Mouse (Mus musculus) liver, adult 10 weeks (tissue): Measurements from ENCODE around the gene Gm10718. TPM values are rescaled to one million over a fixed set of nuclear protein-coding genes. Genes with fewer than 3 reads are reported as not detected.

Source experiments
- polyA plus RNA-seq: library from polyadenylated mRNA; stranded (reverse); fragments of 350-450 nt; fragmentation: Illumina TruSeq; extraction: RNeasy Lipid Tissue Mini Kit (QIAGEN cat#74804); gene quantifications from one replicate; pipeline ENCODE4 v1.2.3, GENCODE M21; 2014; ENCODE audit warnings: low read depth, low replicate concordance

Gene Gm10718
- polyA plus RNA-seq, result not detected

DNA sequence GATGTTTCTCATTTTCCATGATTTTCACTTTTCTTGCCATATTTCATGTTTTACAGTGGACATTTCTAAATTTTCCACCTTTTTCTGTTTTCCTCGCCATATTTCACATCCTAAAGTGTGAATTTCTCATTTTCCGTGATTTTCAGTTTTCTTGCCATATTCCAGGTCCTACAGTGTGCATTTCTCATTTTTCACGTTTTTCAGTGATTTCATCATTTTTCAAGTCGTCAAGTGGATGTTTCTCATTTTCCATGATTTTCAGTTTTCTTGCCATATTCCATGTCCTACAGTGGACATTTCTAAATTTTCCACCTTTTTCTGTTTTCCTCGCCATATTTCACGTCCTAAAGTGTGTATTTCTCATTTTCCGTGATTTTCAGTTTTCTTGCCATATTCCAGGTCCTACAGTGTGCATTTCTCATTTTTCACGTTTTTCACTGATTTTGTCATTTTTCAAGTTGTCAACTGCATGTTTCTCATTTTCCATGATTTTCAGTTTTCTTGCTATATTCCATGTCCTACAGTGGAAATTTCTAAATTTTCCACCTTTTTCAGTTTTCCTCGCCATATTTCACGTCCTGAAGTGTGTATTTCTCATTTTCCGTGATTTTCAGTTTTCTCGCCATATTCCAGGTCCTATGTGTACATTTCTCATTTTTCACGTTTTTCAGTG lies at the start of gene Gm10718:
TSS of gene Gm10718 (plus strand) at position 236 of the 673 bp plus-strand sequence.

DNA sequence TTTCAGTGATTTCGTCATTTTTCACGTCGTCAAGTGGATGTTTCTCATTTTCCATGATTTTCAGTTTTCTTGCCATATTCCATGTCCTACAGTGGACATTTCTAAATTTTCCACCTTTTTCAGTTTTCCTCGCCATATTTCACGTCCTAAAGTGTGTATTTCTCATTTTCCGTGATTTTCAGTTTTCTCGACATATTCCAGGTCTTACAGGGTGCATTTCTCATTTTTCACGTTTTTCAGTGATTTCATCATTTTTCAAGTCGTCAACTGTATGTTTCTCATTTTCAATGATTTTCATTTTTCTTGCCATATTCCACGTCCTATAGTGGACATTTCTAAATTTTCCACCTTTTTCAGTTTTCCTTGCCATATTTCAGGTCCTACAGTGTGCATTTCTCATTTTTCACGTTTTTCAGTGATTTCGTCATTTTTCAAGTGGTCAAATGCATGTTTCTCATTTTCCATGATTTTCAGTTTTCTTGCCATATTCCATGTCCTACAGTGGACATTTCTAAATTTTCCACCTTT lies 22.8 kb upstream of the Gm10718 start, which contains the start of gene Gm10722:
TSS of gene Gm10722 (plus strand) at position 478 of the 528 bp plus-strand sequence.

DNA sequence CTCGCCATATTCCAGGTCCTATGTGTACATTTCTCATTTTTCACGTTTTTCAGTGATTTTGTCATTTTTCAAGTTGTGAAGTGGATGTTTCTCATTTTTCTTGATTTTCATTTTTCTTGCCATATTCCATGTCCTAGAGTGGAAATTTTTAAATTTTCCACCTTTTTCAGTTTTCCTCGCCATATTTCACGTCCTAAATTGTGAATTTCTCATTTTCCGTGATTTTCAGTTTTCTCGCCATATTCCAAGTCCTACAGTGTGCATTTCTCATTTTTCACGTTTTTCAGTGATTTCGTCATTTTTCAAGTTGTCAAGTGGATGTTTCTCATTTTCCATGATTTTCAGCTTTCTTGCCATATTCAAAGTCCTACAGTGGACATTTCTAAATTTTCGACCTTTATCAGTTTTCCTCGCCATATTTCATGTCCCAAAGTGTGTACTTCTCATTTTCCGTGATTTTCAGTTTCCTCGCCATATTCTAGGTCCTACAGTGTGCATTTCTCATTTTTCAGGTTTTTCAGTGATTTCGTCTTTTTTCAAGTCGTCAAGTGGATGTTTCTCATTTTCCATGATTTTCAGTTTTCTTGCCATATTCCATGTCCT lies 20.5 kb upstream of the Gm10718 start, which contains the start of gene Gm11168:
TSS of gene Gm11168 (plus strand) at position 553 of the 603 bp plus-strand sequence.

DNA sequence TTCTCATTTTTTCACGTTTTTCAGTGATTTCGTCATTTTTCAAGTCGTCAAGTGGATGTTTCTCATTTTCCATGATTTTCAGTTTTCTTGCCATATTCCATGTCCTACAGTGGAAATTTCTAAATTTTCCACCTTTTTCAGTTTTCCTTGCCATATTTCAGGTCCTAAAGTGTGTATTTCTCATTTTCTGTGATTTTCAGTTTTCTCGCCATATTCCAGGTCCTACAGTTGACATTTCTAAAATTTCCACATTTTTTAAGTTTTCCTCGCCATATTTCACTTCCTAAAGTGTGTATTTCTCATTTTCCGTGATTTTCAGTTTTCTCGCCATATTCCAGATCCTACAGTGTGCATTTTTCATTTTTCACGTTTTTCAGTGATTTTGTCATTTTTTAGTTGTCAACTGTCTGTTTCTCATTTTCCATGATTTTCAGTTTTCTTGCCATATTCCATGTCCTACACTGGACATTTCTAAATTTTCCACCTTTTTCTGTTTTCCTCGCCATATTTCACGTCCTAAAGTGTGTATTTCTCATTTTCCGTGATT lies 10.5 kb upstream of the Gm10718 start, which contains the start of gene Gm10721:
TSS of gene Gm10721 (plus strand) at position 408 of the 547 bp plus-strand sequence.

DNA sequence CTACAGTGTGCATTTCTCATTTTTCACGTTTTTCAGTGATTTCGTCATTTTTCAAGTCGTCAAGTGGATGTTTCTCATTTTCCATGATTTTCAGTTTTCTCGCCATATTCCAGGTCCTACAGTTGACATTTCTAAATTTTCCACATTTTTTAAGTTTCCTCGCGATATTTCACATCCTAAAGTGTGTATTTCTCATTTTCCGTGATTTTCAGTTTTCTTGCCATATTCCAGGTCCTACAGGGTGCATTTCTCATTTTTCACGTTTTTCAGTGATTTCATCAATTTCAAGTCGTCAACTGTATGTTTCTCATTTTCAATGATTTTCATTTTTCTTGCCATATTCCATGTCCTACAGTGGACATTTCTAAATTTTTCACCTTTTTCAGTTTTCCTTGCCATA lies 8.0 kb upstream of the Gm10718 start, which contains the start of gene Gm10720:
TSS of gene Gm10720 (plus strand) at position 301 of the 400 bp plus-strand sequence.

DNA sequence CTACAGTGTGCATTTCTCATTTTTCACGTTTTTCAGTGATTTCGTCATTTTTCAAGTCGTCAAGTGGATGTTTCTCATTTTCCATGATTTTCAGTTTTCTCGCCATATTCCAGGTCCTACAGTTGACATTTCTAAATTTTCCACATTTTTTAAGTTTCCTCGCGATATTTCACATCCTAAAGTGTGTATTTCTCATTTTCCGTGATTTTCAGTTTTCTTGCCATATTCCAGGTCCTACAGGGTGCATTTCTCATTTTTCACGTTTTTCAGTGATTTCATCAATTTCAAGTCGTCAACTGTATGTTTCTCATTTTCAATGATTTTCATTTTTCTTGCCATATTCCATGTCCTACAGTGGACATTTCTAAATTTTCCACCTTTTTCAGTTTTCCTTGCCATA lies 6.2 kb upstream of the Gm10718 start, which contains the start of gene Gm10719:
TSS of gene Gm10719 (plus strand) at position 301 of the 400 bp plus-strand sequence.

DNA sequence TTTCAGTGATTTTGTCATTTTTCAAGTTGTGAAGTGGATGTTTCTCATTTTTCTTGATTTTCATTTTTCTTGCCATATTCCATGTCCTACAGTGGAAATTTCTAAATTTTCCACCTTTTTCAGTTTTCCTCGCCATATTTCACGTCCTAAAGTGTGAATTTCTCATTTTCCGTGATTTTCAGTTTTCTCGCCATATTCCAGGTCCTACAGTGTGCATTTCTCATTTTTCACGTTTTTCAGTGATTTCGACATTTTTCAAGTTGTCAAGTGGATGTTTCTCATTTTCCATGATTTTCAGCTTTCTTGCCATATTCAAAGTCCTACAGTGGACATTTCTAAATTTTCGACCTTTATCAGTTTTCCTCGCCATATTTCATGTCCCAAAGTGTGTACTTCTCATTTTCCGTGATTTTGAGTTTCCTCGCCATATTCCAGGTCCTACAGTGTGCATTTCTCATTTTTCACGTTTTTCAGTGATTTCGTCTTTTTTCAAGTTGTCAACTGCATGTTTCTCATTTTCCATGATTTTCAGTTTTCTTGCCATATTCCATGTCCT lies 1.6 kb downstream of the Gm10718 start, which contains the start of gene Gm10717:
TSS of gene Gm10717 (plus strand) at position 506 of the 556 bp plus-strand sequence.

DNA sequence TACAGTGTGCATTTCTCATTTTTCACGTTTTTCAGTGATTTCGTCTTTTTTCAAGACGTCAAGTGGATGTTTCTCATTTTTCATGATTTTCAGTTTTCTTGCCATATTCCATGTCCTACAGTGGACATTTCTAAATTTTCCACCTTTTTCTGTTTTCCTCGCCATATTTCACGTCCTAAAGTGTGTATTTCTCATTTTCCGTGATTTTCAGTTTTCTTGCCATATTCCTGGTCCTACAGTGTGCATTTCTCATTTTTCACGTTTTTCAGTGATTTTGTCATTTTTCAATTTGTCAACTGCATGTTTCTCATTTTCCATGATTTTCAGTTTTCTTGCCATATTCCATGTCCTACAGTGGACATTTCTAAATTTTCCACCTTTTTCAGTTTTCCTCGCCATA lies 11.0 kb downstream of the Gm10718 start, which contains the start of gene Gm17535:
TSS of gene Gm17535 (plus strand) at position 301 of the 400 bp plus-strand sequence.

DNA sequence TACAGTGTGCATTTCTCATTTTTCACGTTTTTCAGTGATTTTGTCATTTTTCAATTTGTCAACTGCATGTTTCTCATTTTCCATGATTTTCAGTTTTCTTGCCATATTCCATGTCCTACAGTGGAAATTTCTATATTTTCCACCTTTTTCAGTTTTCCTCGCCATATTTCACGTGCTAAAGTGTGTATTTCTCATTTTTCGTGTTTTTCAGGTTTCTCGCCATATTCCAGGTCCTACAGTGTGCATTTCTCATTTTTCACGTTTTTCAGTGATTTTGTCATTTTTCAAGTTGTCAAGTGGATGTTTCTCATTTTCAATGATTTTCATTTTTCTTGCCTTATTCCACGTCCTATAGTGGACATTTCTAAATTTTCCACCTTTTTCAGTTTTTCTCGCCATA lies 13.2 kb downstream of the Gm10718 start, which contains the start of gene Gm10715:
TSS of gene Gm10715 (plus strand) at position 301 of the 400 bp plus-strand sequence.

Other genes starting within 250 kb of the Gm10718 start
- not detected for gene Gm10722, start 22.6 kb upstream of the Gm10718 start, polyA plus RNA-seq
- gene Gm11168, start 20.2 kb upstream of the Gm10718 start, polyA plus RNA-seq, result not detected
- not detected for gene Gm10721, start 10.4 kb upstream of the Gm10718 start, polyA plus RNA-seq
- gene Gm10720, start 7.9 kb upstream of the Gm10718 start, polyA plus RNA-seq, result not detected
- not detected for gene Gm10719, start 6.1 kb upstream of the Gm10718 start, polyA plus RNA-seq
- not detected for gene Gm10717, start 1.9 kb downstream of the Gm10718 start, polyA plus RNA-seq
- not detected for gene Gm17535, start 11.1 kb downstream of the Gm10718 start, polyA plus RNA-seq
- gene Gm10715, start 13.3 kb downstream of the Gm10718 start, polyA plus RNA-seq, result not detected